Mouse (Mus musculus) olfactory bulb, adult 2 months (tissue): Measurements from ENCODE around the gene Dlx4.

ENCODE experiments used
- CTCF ChIP-seq: fragments of 200-500 bp; IDR thresholded peaks from 2 replicates; pipeline ENCODE4 v1.5.1; 2012; ENCODE audit warnings: low read depth, mild to moderate bottlenecking, low read length, moderate library complexity; ENCODE audit not compliant: insufficient read depth
- POLR2A ChIP-seq: fragments of 200-500 bp; IDR thresholded peaks from 2 replicates; pipeline ENCODE4 v1.6.1; 2012; ENCODE audit warnings: mild to moderate bottlenecking, low read depth, low read length, moderate library complexity; ENCODE audit not compliant: insufficient read depth

- no peak for TF ChIP-seq POLR2A
- TF ChIP-seq CTCF, result no peak
Observed at GRCm38 (mm10) chr11:95130668-95131252, 15.3 kb downstream of the Dlx4 start.
